Mouse (Mus musculus) monocyte, adult 2 months (primary cell): Measurements from ENCODE around the gene Olfr1294.

Experiments
- DNase-seq, 2 experiments: peaks; one replicate each; pipeline ENCODE4 v3.0.0; 2022; ENCODE audit warnings: low spot score in 2 of 2, low read depth in 1 of 2

The Olfr1294 gene

GRCm38 (mm10) chr2:111540191-111540590 lies at the start of gene Olfr1294:
Gene Olfr1294, minus strand, starts transcription at chr2:111540291.
- DNase-seq: no peak

GRCm38 (mm10) chr2:111569581-111569980 lies 29.5 kb upstream of the Olfr1294 start, which contains the start of gene Olfr1295:
Gene Olfr1295, minus strand, starts transcription at chr2:111569681.
- DNase-seq: no peak

GRCm38 (mm10) chr2:111524903-111525302 lies 15.2 kb downstream of the Olfr1294 start, which contains the start of gene Olfr1293-ps:
Gene Olfr1293-ps, plus strand, starts transcription at chr2:111525203.
- no peak for DNase-seq

- no peak for DNase-seq
These were observed 22.6 kb downstream of the Olfr1294 start for GRCm38 (mm10) chr2:111517451-111517850.

GRCm38 (mm10) chr2:111496880-111497279 lies 43.2 kb downstream of the Olfr1294 start, which contains the start of gene Olfr1291-ps1:
Gene Olfr1291-ps1, plus strand, starts transcription at chr2:111497180.
- DNase-seq: no peak

GRCm38 (mm10) chr2:111493729-111494128 lies 46.4 kb downstream of the Olfr1294 start, which contains the start of gene Olfr1290:
Gene Olfr1290, minus strand, starts transcription at chr2:111493829.
- DNase-seq: no peak
